ENCODE assay signal across 8 mouse cellular contexts in the genomic region with DNA sequence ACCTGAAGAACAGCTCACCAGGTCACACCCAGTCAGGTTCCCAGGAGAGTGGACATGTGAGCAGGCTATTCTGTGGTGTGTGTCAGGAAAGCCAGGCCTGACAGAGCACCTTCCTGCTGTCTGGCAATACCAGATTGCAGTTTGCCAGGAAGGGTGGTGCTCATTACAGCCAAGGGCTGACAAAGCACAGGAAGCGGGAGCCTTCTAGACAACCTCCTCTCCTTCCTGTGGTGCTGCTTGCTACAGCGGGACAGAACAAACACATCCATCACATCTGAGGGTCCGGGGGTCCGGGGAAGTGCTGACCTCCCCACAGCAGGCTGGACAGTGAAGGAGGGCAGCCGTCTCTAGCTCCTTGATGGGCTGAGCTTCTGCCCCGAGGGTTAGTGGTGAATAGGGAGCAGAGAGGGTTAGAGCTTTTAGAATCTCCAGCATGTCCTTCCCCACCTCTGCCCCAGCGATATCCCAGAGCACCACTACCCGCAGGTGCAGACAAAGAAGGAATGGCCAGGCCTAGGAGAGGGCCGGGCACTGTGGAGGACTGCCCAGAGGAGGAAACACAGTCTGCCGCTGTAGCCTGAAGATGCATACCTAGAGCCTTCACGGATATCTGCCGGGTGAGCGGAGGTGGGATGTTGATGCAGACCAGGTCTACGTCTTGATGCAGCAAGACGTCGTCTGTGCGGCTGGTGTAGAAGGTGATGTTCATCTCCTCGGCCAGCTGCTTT. TPM values are rescaled to one million over a fixed set of nuclear protein-coding genes. Genes with fewer than 3 reads are reported as not detected.
A peak's percentile ranks its signal among the peaks of the same experiment; 100 is the strongest.
DNase-seq lines count a peak whose midpoint lies in the region; ATAC-seq and TF ChIP-seq lines count a peak whose summit lies in the region.

No protein-coding gene starts in this region.

- H3K4me2 ChIP-seq in heart, postnatal 0 days (ENCODE audit: low read depth, low read length), result peak overlapping the region; percentile 15; the same call in 1 of the 2 replicates
- H3K4me2 ChIP-seq in liver, embryonic 11.5 days, result peak overlapping the region; percentile 6
- H3K4me2 ChIP-seq in stomach, embryonic 16.5 days (ENCODE audit: low read depth, low read length), result no peak overlapping the region

- ATAC-seq in heart, postnatal 0 days (ENCODE audit: insufficient read depth, low read depth), result peak; percentile 90
- ATAC-seq in liver, embryonic 11.5 days (replicated peaks; ENCODE audit: low FRiP score), result peak; percentile 71
- peak; percentile 64 for ATAC-seq in stomach, embryonic 16.5 days (ENCODE audit: insufficient read depth, low FRiP score)

- no peak for TF ChIP-seq CTCF in heart, postnatal 0 days (IDR thresholded peaks at IDR 0.05; ENCODE audit: low read depth)

- no peaks in the 10 kb centered on the region for H3K4me1 ChIP-seq in heart, postnatal 0 days (ENCODE audit: control insufficient read depth, insufficient read depth)
- H3K4me1 ChIP-seq in liver, embryonic 11.5 days (replicated peaks; ENCODE audit: control insufficient read depth, insufficient read depth, low read length), result 0 out of 2 replicates have a peak, but pooled peaks cover 9% of the 10 kb centered on the region
- H3K4me1 ChIP-seq in stomach, embryonic 16.5 days (ENCODE audit: control insufficient read depth, insufficient read depth, low read length), result no peaks in the 10 kb centered on the region

- H3K27ac ChIP-seq in heart, postnatal 0 days (ENCODE audit: low read depth), result peak overlapping the region; percentile 86
- H3K27ac ChIP-seq in liver, embryonic 11.5 days (ENCODE audit: low read depth, low read length), result no peak overlapping the region
- peak overlapping the region; percentile 60 for H3K27ac ChIP-seq in stomach, embryonic 16.5 days (ENCODE audit: low read length)

- H3K27me3 ChIP-seq in heart, postnatal 0 days (ENCODE audit: control insufficient read depth, insufficient read depth, low read length), result no peaks in the 10 kb centered on the region
- no peaks in the 10 kb centered on the region for H3K27me3 ChIP-seq in liver, embryonic 11.5 days (replicated peaks; ENCODE audit: control insufficient read depth, insufficient read depth, low read length)
- no peaks in the 10 kb centered on the region for H3K27me3 ChIP-seq in stomach, embryonic 16.5 days (ENCODE audit: control insufficient read depth, insufficient read depth, low read length)

- 0 out of 2 replicates have a peak, but pooled peaks cover 12% of the 10 kb centered on the region for H3K36me3 ChIP-seq in heart, postnatal 0 days (replicated peaks; ENCODE audit: control insufficient read depth, insufficient read depth, low read length)
- H3K36me3 ChIP-seq in liver, embryonic 11.5 days (ENCODE audit: control insufficient read depth, insufficient read depth, low read length), result no peaks in the 10 kb centered on the region
- H3K36me3 ChIP-seq in stomach, embryonic 16.5 days (ENCODE audit: control insufficient read depth, insufficient read depth, low read length), result no peaks in the 10 kb centered on the region

- H3K9me3 ChIP-seq in heart, postnatal 0 days (replicated peaks; ENCODE audit: control insufficient read depth, low read length), result no peaks in the 10 kb centered on the region
- H3K9me3 ChIP-seq in liver, embryonic 11.5 days (ENCODE audit: control insufficient read depth, low read length), result no peaks in the 10 kb centered on the region
- H3K9me3 ChIP-seq in stomach, embryonic 16.5 days (replicated peaks; ENCODE audit: control insufficient read depth, low read length), result no peaks in the 10 kb centered on the region

- no peak overlapping the region for H3K4me3 ChIP-seq in heart, postnatal 0 days (ENCODE audit: low read depth, low read length)
- no peak overlapping the region for H3K4me3 ChIP-seq in liver, embryonic 11.5 days (ENCODE audit: low read depth, low read length)
- H3K4me3 ChIP-seq in stomach, embryonic 16.5 days (replicated peaks; ENCODE audit: low read length), result no peak overlapping the region

- 0 out of 2 replicates have a peak overlapping the region, but pooled peaks have one; percentile 15 for H3K9ac ChIP-seq in heart, postnatal 0 days (replicated peaks; ENCODE audit: low read depth, low read length)
- no peak overlapping the region for H3K9ac ChIP-seq in liver, embryonic 11.5 days (ENCODE audit: low read depth, low read length)
- no peak overlapping the region for H3K9ac ChIP-seq in stomach, embryonic 16.5 days (ENCODE audit: low read length)

- whole genome bisulfite sequencing in heart, postnatal 0 days, result 68% methylated on average over 18 of the region's 18 CpGs
- 61% methylated on average over 18 of the region's 18 CpGs for WGBS in liver, embryonic 11.5 days
- WGBS in stomach, embryonic 16.5 days, result 72% methylated on average over 18 of the region's 18 CpGs

- peak; percentile 52 to 63 for DNase-seq in adrenal gland, adult (ENCODE audit: inconsistent age in 2 of 2, low spot score in 1 of 2)
- DNase-seq in adrenal gland, postnatal 25 days, result no peak
- peak; percentile 81 for DNase-seq in MN1 (ENCODE audit: low spot score)
- DNase-seq in heart, postnatal 0 days (ENCODE audit: low spot score), result peak; percentile 83
- DNase-seq in liver, embryonic 11.5 days (ENCODE audit: low spot score), result no peak
- DNase-seq in layer of hippocampus, adult 8-10 months (ENCODE audit: low spot score in 2 of 2), result no peak
- DNase-seq in frontal cortex, postnatal 25 days (ENCODE audit: low spot score in 2 of 2), result no peak

- TF ChIP-seq EP300 in heart, postnatal 0 days (IDR thresholded peaks at IDR 0.05; ENCODE audit: low read depth), result peak; percentile 91

RNA-seq across cellular contexts. Expression of a gene that starts 19.6 kb away (rescaled TPM):
- total RNA-seq in adrenal gland, postnatal 25 days (2021), result 4.0 and 7.7 TPM in 2 replicates
- 1.1 and 11.1 TPM in 2 replicates for total RNA-seq in heart, postnatal 0 days (2014; rRNA removed; ENCODE audit: low replicate concordance)
- 4.0 and 5.9 TPM in 2 replicates for polyA plus RNA-seq in heart, postnatal 0 days (2015; fragmentation: Nextera tagmentation; extraction: Ambion mirVana)
- 22.3 and 23.6 TPM in 2 replicates for polyA plus RNA-seq in liver, embryonic 11.5 days (2014; fragmentation: Nextera tagmentation; extraction: Ambion mirVana)
- polyA plus RNA-seq in stomach, embryonic 16.5 days (2015; fragmentation: Nextera tagmentation; extraction: Ambion mirVana), result 13.8 and 14.9 TPM in 2 replicates
- total RNA-seq in layer of hippocampus, adult 8-10 months (2022), result 10 to 100 TPM; 10.7 to 11.7 (median 11.0) TPM

RNA-seq across cellular contexts. Expression of a gene that starts 20.1 kb away (rescaled TPM):
- total RNA-seq in adrenal gland, postnatal 25 days (2021), result not detected in 2 replicates
- not detected in 2 replicates for total RNA-seq in heart, postnatal 0 days (2014; rRNA removed; ENCODE audit: low replicate concordance)
- not detected in 2 replicates for polyA plus RNA-seq in heart, postnatal 0 days (2015; fragmentation: Nextera tagmentation; extraction: Ambion mirVana)
- polyA plus RNA-seq in liver, embryonic 11.5 days (2014; fragmentation: Nextera tagmentation; extraction: Ambion mirVana), result 0.26 TPM in 1 of 2 replicates, not detected in the other
- not detected in 2 replicates for polyA plus RNA-seq in stomach, embryonic 16.5 days (2015; fragmentation: Nextera tagmentation; extraction: Ambion mirVana)
- total RNA-seq in layer of hippocampus, adult 8-10 months (2022), result under 1 TPM; 0.41 to 0.78 (median 0.45) TPM

RNA-seq across cellular contexts. Expression of a gene that starts 26.6 kb away (rescaled TPM):
- 10.1 and 10.4 TPM in 2 replicates for total RNA-seq in adrenal gland, postnatal 25 days (2021)
- 14.0 and 15.5 TPM in 2 replicates for total RNA-seq in heart, postnatal 0 days (2014; rRNA removed; ENCODE audit: low replicate concordance)
- 16.7 and 18.5 TPM in 2 replicates for polyA plus RNA-seq in heart, postnatal 0 days (2015; fragmentation: Nextera tagmentation; extraction: Ambion mirVana)
- 12.8 and 18.2 TPM in 2 replicates for polyA plus RNA-seq in liver, embryonic 11.5 days (2014; fragmentation: Nextera tagmentation; extraction: Ambion mirVana)
- 13.2 and 16.5 TPM in 2 replicates for polyA plus RNA-seq in stomach, embryonic 16.5 days (2015; fragmentation: Nextera tagmentation; extraction: Ambion mirVana)
- 10 to 100 TPM; 29.4 to 33.7 (median 32.5) TPM for total RNA-seq in layer of hippocampus, adult 8-10 months (2022)

RNA-seq across cellular contexts. Expression of a gene that starts 26.7 kb away (rescaled TPM):
- 20.9 and 26.3 TPM in 2 replicates for total RNA-seq in adrenal gland, postnatal 25 days (2021)
- 8.7 and 12.8 TPM in 2 replicates for total RNA-seq in heart, postnatal 0 days (2014; rRNA removed; ENCODE audit: low replicate concordance)
- 29.1 and 32.1 TPM in 2 replicates for polyA plus RNA-seq in heart, postnatal 0 days (2015; fragmentation: Nextera tagmentation; extraction: Ambion mirVana)
- 47.5 and 47.8 TPM in 2 replicates for polyA plus RNA-seq in liver, embryonic 11.5 days (2014; fragmentation: Nextera tagmentation; extraction: Ambion mirVana)
- polyA plus RNA-seq in stomach, embryonic 16.5 days (2015; fragmentation: Nextera tagmentation; extraction: Ambion mirVana), result 47.9 and 54.0 TPM in 2 replicates
- 10 to 100 TPM; 42.1 to 47.0 (median 43.1) TPM for total RNA-seq in layer of hippocampus, adult 8-10 months (2022)

RNA-seq across cellular contexts. Expression of a gene that starts 30.9 kb away (rescaled TPM):
- 9.3 and 9.6 TPM in 2 replicates for total RNA-seq in adrenal gland, postnatal 25 days (2021)
- total RNA-seq in heart, postnatal 0 days (2014; rRNA removed; ENCODE audit: low replicate concordance), result 2.4 and 5.8 TPM in 2 replicates
- 6.5 and 6.6 TPM in 2 replicates for polyA plus RNA-seq in heart, postnatal 0 days (2015; fragmentation: Nextera tagmentation; extraction: Ambion mirVana)
- polyA plus RNA-seq in liver, embryonic 11.5 days (2014; fragmentation: Nextera tagmentation; extraction: Ambion mirVana), result 9.0 and 10.7 TPM in 2 replicates
- 18.1 and 24.7 TPM in 2 replicates for polyA plus RNA-seq in stomach, embryonic 16.5 days (2015; fragmentation: Nextera tagmentation; extraction: Ambion mirVana)
- total RNA-seq in layer of hippocampus, adult 8-10 months (2022), result 10 to 100 TPM; 17.8 to 21.3 (median 19.8) TPM

Comparison
In these comparisons a context has a peak if more than half of its experiments do, and no peak if none do; other contexts are left out.
1. DNase-seq: peak in adrenal gland, adult (2 of 2), MN1 (single experiment) and heart, postnatal 0 days (single experiment); none in adrenal gland, postnatal 25 days (single experiment), liver, embryonic 11.5 days (single experiment), layer of hippocampus, adult 8-10 months (0 of 2) and frontal cortex, postnatal 25 days (0 of 2).
2. Peak in every context shown above with its lines, with median percentiles within 50 percentile points of each other: ATAC-seq.